Mouse (Mus musculus) testis, adult 10 weeks (tissue): Measurements from ENCODE around the gene Sh3bp2. TPM values are rescaled to one million over a fixed set of nuclear protein-coding genes. Genes with fewer than 3 reads are reported as not detected.

ENCODE experiments used
- polyA plus RNA-seq: library from polyadenylated mRNA; stranded (reverse); fragments of 350-450 nt; fragmentation: Illumina TruSeq; extraction: RNeasy Lipid Tissue Mini Kit (QIAGEN cat#74804); gene quantifications from one replicate; pipeline ENCODE4 v1.2.3, GENCODE M21; 2014; ENCODE audit warnings: low read depth, low replicate concordance

Sh3bp2 gene
- polyA plus RNA-seq: 0.62 TPM

DNA sequence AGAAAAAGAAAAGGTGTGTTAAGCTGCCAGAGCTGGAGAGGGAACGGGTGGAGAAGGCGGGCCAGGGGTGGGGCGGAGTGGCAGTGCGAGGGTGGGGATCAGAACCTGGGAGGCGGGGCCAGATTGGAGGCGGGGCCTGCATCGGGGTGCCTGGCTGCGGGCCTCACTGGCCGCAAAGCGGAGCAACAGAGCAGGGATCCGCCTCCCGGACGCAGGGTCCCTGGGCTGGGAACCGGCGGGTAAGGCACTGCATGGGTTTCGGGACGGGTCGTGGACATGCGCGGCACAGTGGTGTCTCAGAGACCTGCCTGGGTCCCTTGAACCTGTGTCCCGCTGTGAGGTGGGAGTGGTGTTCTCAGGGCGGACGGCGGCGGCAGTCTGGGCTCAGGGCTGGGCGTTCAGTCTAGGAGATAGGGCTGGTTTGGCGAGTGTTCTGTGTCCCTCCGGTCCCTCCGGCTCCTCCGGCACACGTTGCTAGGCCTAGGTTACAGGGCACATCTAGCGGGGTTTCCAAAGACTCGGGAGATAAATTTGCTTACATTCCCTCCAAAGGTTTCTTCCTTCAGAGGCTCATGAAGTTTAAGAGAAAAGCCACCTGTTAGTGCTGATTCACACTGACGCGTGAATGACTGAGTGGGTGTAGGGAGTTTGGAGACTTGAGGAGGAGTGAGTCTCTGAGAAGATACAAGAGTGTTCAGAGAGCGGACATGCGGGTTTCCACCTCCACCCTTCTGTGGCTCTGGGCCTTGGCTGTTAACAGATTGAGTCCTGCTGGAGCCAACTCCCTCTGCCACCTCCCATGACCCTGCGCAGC, at the start of gene Sh3bp2:
Gene Sh3bp2 (plus strand): TSS at position 176 of the 814 bp plus-strand sequence.

DNA sequence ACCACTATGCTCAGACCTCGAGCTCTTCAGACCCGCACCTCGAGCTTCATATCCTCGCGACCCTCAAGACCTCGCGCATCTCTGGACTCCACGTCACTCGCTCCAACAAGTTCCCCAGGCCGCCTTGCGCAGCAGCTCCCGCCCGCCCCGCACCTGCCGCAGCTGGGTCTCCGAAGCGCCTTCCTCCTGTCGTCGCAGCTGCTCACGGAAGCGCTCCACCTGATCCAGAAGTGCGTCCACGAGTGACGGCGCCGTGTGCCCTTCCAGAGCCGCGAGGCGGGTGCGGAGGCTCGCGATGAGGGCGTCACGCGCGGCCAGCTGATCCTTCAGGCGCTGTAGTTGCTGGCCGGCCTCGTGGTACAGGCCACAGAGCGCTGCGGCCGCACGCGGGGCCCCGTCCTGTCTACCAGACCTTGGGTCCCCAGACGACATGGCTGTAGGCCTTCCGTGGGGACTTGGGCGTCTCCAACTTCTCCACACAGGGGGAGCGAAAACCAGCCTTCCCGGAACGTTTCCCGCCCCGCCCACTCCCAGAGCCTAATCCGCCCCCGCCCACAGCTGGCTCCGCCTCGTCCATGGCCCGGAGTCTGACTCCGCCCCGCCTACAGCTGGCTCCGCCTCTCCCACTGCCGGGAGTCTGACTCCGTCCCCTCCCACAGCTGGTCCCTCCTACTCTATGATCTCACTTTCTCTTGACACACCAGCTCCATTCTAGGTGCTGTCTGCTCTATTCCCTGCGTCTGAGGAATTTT, 12.0 kb upstream of the Sh3bp2 start, which contains the start of gene Tnip2:
Gene Tnip2 (minus strand): TSS at position 526 of the 752 bp plus-strand sequence.

DNA sequence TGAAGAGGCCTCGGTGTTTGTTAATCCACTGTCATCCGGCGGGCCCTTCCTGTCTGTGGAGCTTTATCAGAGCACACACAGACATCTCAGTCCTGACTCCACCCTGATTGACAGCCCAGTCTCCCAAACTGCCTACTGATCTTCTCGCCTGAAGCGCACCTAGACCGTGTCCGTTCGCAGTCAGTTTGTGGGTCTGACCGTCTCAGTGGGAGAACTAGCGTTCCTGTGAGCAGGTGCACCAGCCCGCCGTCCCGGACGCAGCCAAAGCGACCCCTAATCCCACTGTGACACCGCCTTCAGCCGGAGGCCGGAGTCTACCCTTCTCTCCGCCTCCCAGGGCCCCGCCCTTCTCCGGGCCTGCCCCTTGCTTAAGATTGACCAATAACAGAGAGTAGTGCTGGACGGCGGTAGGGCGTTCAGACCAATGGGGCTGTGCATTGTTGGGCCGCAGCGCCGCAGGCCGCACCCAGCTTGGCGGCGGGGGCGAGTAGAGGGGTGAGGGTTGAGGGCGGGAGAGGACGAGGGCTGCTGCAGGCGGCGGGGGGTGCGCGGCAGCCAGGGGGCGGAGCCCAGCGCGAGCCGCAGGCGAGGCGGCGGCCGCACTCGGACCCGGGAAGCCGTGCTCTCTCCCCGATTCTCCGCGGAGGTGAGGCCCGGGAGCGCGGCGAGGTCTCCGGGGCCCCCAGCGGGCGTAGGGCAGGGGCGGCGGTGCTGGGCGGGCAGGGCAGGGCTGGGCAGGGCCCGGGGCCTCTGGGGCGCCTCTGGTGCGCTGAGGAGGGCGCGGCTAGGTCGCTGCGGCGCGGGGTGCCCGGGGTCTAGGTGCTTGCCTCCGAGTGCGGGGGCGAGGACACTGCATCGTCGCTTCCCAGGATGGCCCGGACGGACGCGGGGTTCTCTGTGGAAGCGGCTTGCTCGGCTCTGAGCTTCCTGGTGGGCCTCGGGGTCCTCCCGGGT, 47.9 kb downstream of the Sh3bp2 start, which contains the start of gene Add1:
Gene Add1 (plus strand): TSS at position 397 of the 954 bp plus-strand sequence.

Other genes starting within 250 kb of the Sh3bp2 start
- 0.25 TPM for gene Zfyve28, start 237.4 kb upstream of the Sh3bp2 start, polyA plus RNA-seq
- gene Cfap99, start 237.2 kb upstream of the Sh3bp2 start, polyA plus RNA-seq: 4.9 TPM
- gene Rnf4, start 189.5 kb upstream of the Sh3bp2 start, polyA plus RNA-seq: 371 TPM
- 58.2 TPM for gene Fam193a, start 155.9 kb upstream of the Sh3bp2 start, polyA plus RNA-seq
- gene Tnip2, start 11.8 kb upstream of the Sh3bp2 start, polyA plus RNA-seq: 2.8 TPM
- 35.9 TPM for gene Add1, start 47.8 kb downstream of the Sh3bp2 start, polyA plus RNA-seq
- 1.3 TPM for gene Mfsd10, start 111.4 kb downstream of the Sh3bp2 start, polyA plus RNA-seq
- 115 TPM for gene Nop14, start 134.3 kb downstream of the Sh3bp2 start, polyA plus RNA-seq
- 309 TPM for gene Grk4, start 134.5 kb downstream of the Sh3bp2 start, polyA plus RNA-seq
- 11.9 TPM for gene Htt, start 235.9 kb downstream of the Sh3bp2 start, polyA plus RNA-seq